Mouse (Mus musculus) frontal cortex, postnatal 14 days (tissue): Measurements from ENCODE around the gene Ptpn3.

ENCODE experiments used
- DNase-seq, 2 experiments: peaks; one replicate each; pipeline ENCODE4 v3.0.0; 2022; ENCODE audit warnings: low spot score in 2 of 2

Gene Ptpn3

GRCm38 (mm10) chr4:57301410-57302313 is at the start of gene Ptpn3:
Gene Ptpn3 (minus strand): TSS chr4:57301837.
- peak; percentile 60 to 63 for DNase-seq

GRCm38 (mm10) chr4:57350541-57350940 is 48.9 kb upstream of the Ptpn3 start:
- no peak for DNase-seq

GRCm38 (mm10) chr4:57343996-57344395 is 42.4 kb upstream of the Ptpn3 start:
- DNase-seq = no peak

GRCm38 (mm10) chr4:57338923-57339322 is 37.3 kb upstream of the Ptpn3 start:
- no peak for DNase-seq

GRCm38 (mm10) chr4:57338061-57338460 is 36.4 kb upstream of the Ptpn3 start:
- no peak for DNase-seq

- no peak for DNase-seq
Observed at GRCm38 (mm10) chr4:57335000-57335666, 33.5 kb upstream of the Ptpn3 start.

- no peak for DNase-seq
Observed at GRCm38 (mm10) chr4:57333926-57334548, 32.4 kb upstream of the Ptpn3 start.

- DNase-seq = no peak
Observed at GRCm38 (mm10) chr4:57332511-57332910, 30.9 kb upstream of the Ptpn3 start.

- peak in 1 of 2 experiments; percentile 52 for DNase-seq
Observed at GRCm38 (mm10) chr4:57320606-57321327, 19.1 kb upstream of the Ptpn3 start.

GRCm38 (mm10) chr4:57318525-57319212 is 17.0 kb upstream of the Ptpn3 start:
- peak; percentile 38 to 46 for DNase-seq

GRCm38 (mm10) chr4:57312256-57313166 is 10.9 kb upstream of the Ptpn3 start:
- DNase-seq = no peak

- no peak for DNase-seq
Observed at GRCm38 (mm10) chr4:57311750-57312149, 10.1 kb upstream of the Ptpn3 start.

- DNase-seq = no peak
Observed at GRCm38 (mm10) chr4:57308214-57309000, 6.8 kb upstream of the Ptpn3 start.

GRCm38 (mm10) chr4:57307747-57308146 is 6.1 kb upstream of the Ptpn3 start:
- no peak for DNase-seq

GRCm38 (mm10) chr4:57306260-57306659 is 4.6 kb upstream of the Ptpn3 start:
- DNase-seq = no peak

- DNase-seq = no peak
Observed at GRCm38 (mm10) chr4:57305644-57306043, 4.0 kb upstream of the Ptpn3 start.

GRCm38 (mm10) chr4:57300469-57301409 is 898 bp downstream of the Ptpn3 start:
- DNase-seq = peak in 1 of 2 experiments; percentile 24
